Comparison of ENCODE assay signal across 13 mouse cellular contexts in genomic region chr4:114399821-114400220, GRCm38 (mm10). TPM values are rescaled to one million over a fixed set of nuclear protein-coding genes. Genes with fewer than 3 reads are reported as not detected.
"Had no signal": no experiment of that assay in that cellular context is flagged by ENCODE, and none has a peak within 500 bp of the region (broad histone marks: within the 10 kb centered on the region; RNA-seq: fewer than 3 reads in every experiment).

No protein-coding gene starts in this region.

- DNase-seq: kidney, adult 2 months; kidney, postnatal 25 days; liver, embryonic 13.5 days; lung, adult 2 months; lung, postnatal 14 days; lung, postnatal 4 days; midbrain, embryonic 14.5 days; thymus, adult 18-20 months; thymus, postnatal 14 days; thymus, postnatal 4 days had no signal

- H3K4me1 ChIP-seq: liver, embryonic 13.5 days had no signal

- H3K27ac ChIP-seq: kidney, postnatal 0 days; liver, embryonic 13.5 days had no signal

- H3K36me3 ChIP-seq: liver, embryonic 13.5 days had no signal

- H3K4me3 ChIP-seq: liver, embryonic 13.5 days had no signal

- H3K9me3 ChIP-seq: liver, embryonic 13.5 days had no signal

RNA-seq across cellular contexts. Expression of gene Trabd2b, which starts 6.7 kb away (rescaled TPM):
- total RNA-seq: megakaryocyte progenitor cell, adult 5-6 weeks; megakaryocyte-erythroid progenitor cell, adult 5-6 weeks had no signal
